Mouse (Mus musculus) T-helper 2 cell (primary cell): Measurements from ENCODE around the gene Mfsd6l.

ENCODE experiments used
- in situ Hi-C: fragments of 300-600 bp; cut with MboI, MseI; formaldehyde crosslinking; loops from one replicate; pipeline ENCODE4 v1.15.1; 2025; ENCODE audit warnings: high pct_unique_total_duplicates

The Mfsd6l gene

DNA sequence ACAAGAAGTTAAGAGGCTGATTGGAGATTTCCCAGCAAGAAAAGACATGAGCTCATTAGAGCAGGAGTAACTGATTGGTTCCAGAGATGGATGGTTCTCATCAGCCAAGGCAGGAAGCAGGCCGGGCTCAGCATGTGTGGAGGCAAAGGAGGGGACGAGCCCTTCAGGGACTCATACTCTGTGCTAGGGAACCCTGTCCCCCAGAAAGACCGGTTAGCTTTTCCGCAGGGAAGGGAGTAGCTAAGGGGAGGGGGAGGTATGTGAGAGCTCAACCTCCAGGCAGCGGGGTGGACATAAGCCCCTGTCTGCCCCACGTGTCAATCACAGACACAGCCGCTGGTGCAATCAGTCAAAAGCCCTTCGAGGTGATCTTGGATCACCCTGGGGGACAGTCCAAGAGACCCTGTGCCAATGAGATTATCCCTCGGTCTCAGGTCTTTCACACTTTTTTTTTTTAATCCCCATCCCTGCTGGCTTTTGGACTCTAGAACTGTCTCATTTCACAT lies 45.6 kb downstream of the Mfsd6l start:
- in situ Hi-C loops: no loop called here

DNA sequence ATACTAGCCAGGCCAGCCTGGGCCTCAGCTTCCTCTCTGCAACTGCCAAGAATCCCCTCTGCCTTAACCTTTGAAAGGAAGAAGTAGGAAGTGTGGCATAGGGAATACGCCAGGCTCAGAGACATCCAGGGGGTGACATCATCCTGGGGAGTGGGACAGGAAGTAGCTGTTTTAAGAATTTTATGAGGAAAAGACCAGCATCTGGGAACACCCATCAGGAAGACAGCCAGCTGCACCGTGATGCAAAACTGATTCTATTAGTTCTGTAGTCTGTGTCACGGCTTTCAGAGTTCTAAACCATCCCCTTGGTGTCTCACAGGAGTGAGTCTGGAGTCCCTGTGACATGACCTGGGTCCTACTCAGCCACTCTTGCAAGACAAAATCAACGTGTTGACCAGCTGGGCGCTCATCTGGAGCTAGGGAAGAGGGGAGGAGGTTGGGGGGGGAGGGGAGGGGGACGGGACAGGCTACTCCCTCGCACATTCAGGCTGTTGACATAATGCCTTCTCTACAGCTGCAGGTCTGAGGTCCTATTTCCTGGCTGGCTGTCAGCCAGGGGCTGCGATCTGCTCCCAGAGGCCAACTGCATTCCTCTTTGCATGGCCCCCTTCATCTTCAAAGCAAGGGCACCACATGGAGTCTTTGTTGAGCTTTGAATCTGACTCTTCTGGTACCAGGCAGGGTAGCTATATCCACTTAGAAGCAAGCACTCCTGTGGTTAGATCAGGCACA lies 46.4 kb downstream of the Mfsd6l start:
- in situ Hi-C loops: no loop called here

DNA sequence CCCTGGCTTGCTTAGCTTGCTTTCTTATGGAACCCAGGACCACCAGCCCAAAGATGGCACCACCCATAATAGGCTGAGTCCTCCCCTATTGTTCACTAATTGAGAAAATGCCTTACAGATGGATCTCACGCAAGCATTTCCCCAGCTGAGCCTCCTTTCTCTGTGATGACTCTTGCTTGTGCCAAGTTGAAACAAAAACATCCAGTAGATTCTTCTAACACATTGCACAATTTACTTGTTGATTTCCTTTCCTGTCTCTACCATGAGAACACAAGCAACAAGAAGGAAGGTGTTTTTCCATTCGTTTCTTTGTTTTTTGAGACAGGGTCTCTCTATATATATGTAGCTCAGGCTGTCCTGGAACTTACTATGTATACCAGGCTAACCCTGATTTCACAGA lies 51.1 kb downstream of the Mfsd6l start:
- in situ Hi-C loops: no loop called here
